Mouse (Mus musculus): ENCODE measurements at regions not wholly inside any gene's neighbourhood (a gene's known extent, or its start where the extent isn't known, plus 50 kb on each side); places are given as distances from the start of the nearest gene placed in this dataset.

GRCm38 (mm10) chr10:106113083-106113482 lies 271.9 kb upstream of the Mettl25 start:
- H3K4me3 ChIP-seq (ENCODE audit: low read depth, low read length), result no peak overlapping the region
- H3K9me3 ChIP-seq (replicated peaks; ENCODE audit: control insufficient read depth, low read length), result no peaks in the 10 kb centered on the region
- no peaks in the 10 kb centered on the region for H3K36me3 ChIP-seq (ENCODE audit: control insufficient read depth, insufficient read depth, low read length)
- no peak overlapping the region for H3K9ac ChIP-seq (ENCODE audit: low read length)
- 73% methylated on average over 3 of the region's 3 CpGs for WGBS
- H3K27me3 ChIP-seq (replicated peaks; ENCODE audit: control insufficient read depth, insufficient read depth, low read length), result no peaks in the 10 kb centered on the region
- no peaks in the 10 kb centered on the region; the same call in 1 of the 2 replicates for H3K4me1 ChIP-seq (ENCODE audit: control insufficient read depth, insufficient read depth, low read length)
- no peak overlapping the region for H3K4me2 ChIP-seq (ENCODE audit: low read length)
- DNase-seq (ENCODE audit: low spot score), result no peak
- no peak overlapping the region for H3K27ac ChIP-seq (ENCODE audit: low read depth, low read length)
- ATAC-seq, result no peak

- 46% methylated on average over 6 of the region's 6 CpGs for WGBS
- Histone ChIP-seq H3K4me1 (ENCODE audit: control insufficient read depth, insufficient read depth, low read length) (no peaks in the 10 kb centered on the region; the same call in 1 of the 2 replicates), H3K27me3 (replicated peaks; ENCODE audit: control insufficient read depth, insufficient read depth, low read length) (no peaks in the 10 kb centered on the region), H3K9me3 (replicated peaks; ENCODE audit: control insufficient read depth, low read length) (no peaks in the 10 kb centered on the region), H3K4me2 (ENCODE audit: low read length) (no peak overlapping the region), H3K36me3 (ENCODE audit: control insufficient read depth, insufficient read depth, low read length) (no peaks in the 10 kb centered on the region), H3K9ac (ENCODE audit: low read length) (no peak overlapping the region), H3K27ac (ENCODE audit: low read depth, low read length) (no peak overlapping the region), H3K4me3 (ENCODE audit: low read depth, low read length) (no peak overlapping the region)
- DNase-seq (ENCODE audit: low spot score), result peak; percentile 23
- no peak for ATAC-seq
Measured at GRCm38 (mm10) chr10:106114743-106115486, 273.7 kb upstream of the Mettl25 start.

DNA sequence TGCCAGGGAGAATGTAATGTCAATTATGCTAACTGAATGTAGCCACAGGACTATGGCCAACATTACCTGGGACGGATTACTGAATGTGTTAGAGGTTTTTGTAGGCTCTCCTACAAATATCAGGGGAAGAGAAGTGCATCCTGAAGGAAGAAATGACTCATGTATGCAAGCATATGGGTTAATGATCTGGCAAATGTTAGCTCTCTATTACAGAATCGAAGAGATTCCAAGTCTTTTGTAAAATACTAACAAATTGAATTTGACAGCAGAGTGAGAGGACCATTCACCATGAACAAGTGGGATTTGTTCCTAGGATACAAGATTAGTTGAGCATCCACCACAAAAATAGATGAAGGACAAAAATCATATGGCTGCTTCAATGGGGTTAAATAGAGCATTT lies 280.6 kb upstream of the Mettl25 start:
- no peak overlapping the region for H3K9ac ChIP-seq (ENCODE audit: low read length)
- H3K4me3 ChIP-seq (ENCODE audit: low read depth, low read length), result no peak overlapping the region
- H3K4me2 ChIP-seq (ENCODE audit: low read length), result no peak overlapping the region
- no peaks in the 10 kb centered on the region for H3K36me3 ChIP-seq (ENCODE audit: control insufficient read depth, insufficient read depth, low read length)
- ATAC-seq, result no peak
- 66% methylated on average over 2 of the region's 2 CpGs for WGBS
- DNase-seq (ENCODE audit: low spot score), result peak; percentile 10
- H3K9me3 ChIP-seq (replicated peaks; ENCODE audit: control insufficient read depth, low read length), result no peaks in the 10 kb centered on the region
- H3K4me1 ChIP-seq (ENCODE audit: control insufficient read depth, insufficient read depth, low read length), result no peaks in the 10 kb centered on the region
- H3K27me3 ChIP-seq (replicated peaks; ENCODE audit: control insufficient read depth, insufficient read depth, low read length), result no peaks in the 10 kb centered on the region
- H3K27ac ChIP-seq (ENCODE audit: low read depth, low read length), result no peak overlapping the region

DNA sequence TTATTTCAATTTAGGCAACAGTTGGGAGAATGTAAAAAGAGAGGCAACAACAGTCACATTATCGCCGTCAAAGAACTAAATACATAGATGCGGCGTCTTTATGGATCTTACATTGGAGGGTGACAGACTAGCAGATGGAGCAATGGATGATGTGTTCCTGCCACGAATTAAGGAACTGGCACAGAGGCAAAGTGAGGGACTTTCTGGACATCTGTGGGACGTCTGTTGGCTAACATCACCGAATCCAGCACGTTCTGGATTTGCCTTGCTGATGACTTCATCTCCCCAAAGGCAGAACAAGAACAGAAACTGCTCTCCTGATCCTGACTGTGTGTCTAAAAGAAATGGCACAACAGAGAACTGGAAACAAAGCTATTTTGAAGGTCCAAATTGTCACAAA lies 281.8 kb upstream of the Mettl25 start:
- Histone ChIP-seq H3K36me3 (ENCODE audit: control insufficient read depth, insufficient read depth, low read length) (no peaks in the 10 kb centered on the region), H3K4me2 (ENCODE audit: low read length) (no peak overlapping the region), H3K4me3 (ENCODE audit: low read depth, low read length) (no peak overlapping the region), H3K9ac (ENCODE audit: low read length) (no peak overlapping the region), H3K4me1 (ENCODE audit: control insufficient read depth, insufficient read depth, low read length) (no peaks in the 10 kb centered on the region), H3K27ac (ENCODE audit: low read depth, low read length) (no peak overlapping the region), H3K27me3 (replicated peaks; ENCODE audit: control insufficient read depth, insufficient read depth, low read length) (no peaks in the 10 kb centered on the region), H3K9me3 (replicated peaks; ENCODE audit: control insufficient read depth, low read length) (no peaks in the 10 kb centered on the region)
- peak; percentile 69 for DNase-seq (ENCODE audit: low spot score)
- ATAC-seq, result peak; percentile 82
- 63% methylated on average over 8 of the region's 8 CpGs for WGBS

DNA sequence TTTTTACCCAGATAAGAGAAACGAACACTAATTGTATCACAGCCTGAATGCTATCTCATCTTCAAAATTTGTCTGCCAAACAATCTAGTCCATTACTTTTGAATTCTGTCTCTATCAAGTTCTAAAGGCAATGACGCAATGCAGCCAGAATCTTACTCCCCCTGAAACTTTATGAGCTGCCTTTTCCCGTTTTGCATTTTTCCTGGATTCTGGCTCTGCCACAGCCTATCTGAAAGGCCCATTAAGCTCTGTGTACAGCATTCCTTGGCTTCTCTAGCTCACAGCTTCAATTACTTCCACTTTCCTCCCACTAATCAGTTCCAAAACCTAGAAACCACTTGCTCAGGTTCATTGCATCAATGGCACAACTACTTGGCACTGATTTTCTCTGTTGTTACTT lies 298.0 kb upstream of the Ppfia2 start:
- H3K4me2 ChIP-seq (ENCODE audit: low read length), result no peak overlapping the region
- no peaks in the 10 kb centered on the region for H3K9me3 ChIP-seq (replicated peaks; ENCODE audit: control insufficient read depth, low read length)
- H3K4me3 ChIP-seq (ENCODE audit: low read depth, low read length), result no peak overlapping the region
- DNase-seq (ENCODE audit: low spot score), result no peak
- no peaks in the 10 kb centered on the region for H3K4me1 ChIP-seq (ENCODE audit: control insufficient read depth, insufficient read depth, low read length)
- no peaks in the 10 kb centered on the region for H3K27me3 ChIP-seq (replicated peaks; ENCODE audit: control insufficient read depth, insufficient read depth, low read length)
- H3K9ac ChIP-seq (ENCODE audit: low read length), result no peak overlapping the region
- H3K36me3 ChIP-seq (ENCODE audit: control insufficient read depth, insufficient read depth, low read length), result no peaks in the 10 kb centered on the region
- ATAC-seq, result no peak
- H3K27ac ChIP-seq (ENCODE audit: low read depth, low read length), result no peak overlapping the region
- WGBS, result 81% methylated on average over 3 of the region's 3 CpGs

GRCm38 (mm10) chr10:106174433-106174832 lies 295.7 kb upstream of the Ppfia2 start:
- H3K27me3 ChIP-seq (replicated peaks; ENCODE audit: control insufficient read depth, insufficient read depth, low read length), result no peaks in the 10 kb centered on the region
- H3K36me3 ChIP-seq (ENCODE audit: control insufficient read depth, insufficient read depth, low read length), result no peaks in the 10 kb centered on the region

GRCm38 (mm10) chr10:106179651-106180050 lies 290.5 kb upstream of the Ppfia2 start:
- H3K4me3 ChIP-seq (ENCODE audit: low read depth, low read length), result no peak overlapping the region
- H3K9me3 ChIP-seq (replicated peaks; ENCODE audit: control insufficient read depth, low read length), result no peaks in the 10 kb centered on the region
- no peaks in the 10 kb centered on the region for H3K27me3 ChIP-seq (replicated peaks; ENCODE audit: control insufficient read depth, insufficient read depth, low read length)
- 83% methylated on average over 3 of the region's 3 CpGs for WGBS
- no peak overlapping the region for H3K9ac ChIP-seq (ENCODE audit: low read length)
- no peak overlapping the region for H3K27ac ChIP-seq (ENCODE audit: low read depth, low read length)
- no peak overlapping the region for H3K4me2 ChIP-seq (ENCODE audit: low read length)
- no peaks in the 10 kb centered on the region for H3K36me3 ChIP-seq (ENCODE audit: control insufficient read depth, insufficient read depth, low read length)
- no peaks in the 10 kb centered on the region for H3K4me1 ChIP-seq (ENCODE audit: control insufficient read depth, insufficient read depth, low read length)
- DNase-seq (ENCODE audit: low spot score) (no peak), ATAC-seq (no peak)

More at GRCm38 (mm10) chr10:106174433-106174832, 295.7 kb upstream of the Ppfia2 start:
- H3K4me2 ChIP-seq (ENCODE audit: low read length), result no peak overlapping the region
- no peaks in the 10 kb centered on the region for H3K9me3 ChIP-seq (replicated peaks; ENCODE audit: control insufficient read depth, low read length)
- H3K4me1 ChIP-seq (ENCODE audit: control insufficient read depth, insufficient read depth, low read length), result no peaks in the 10 kb centered on the region
- H3K9ac ChIP-seq (ENCODE audit: low read length), result no peak overlapping the region
- DNase-seq (ENCODE audit: low spot score), result peak; percentile 3
- 50% methylated on average over 1 of the region's 1 CpGs for WGBS
- no peak overlapping the region for H3K4me3 ChIP-seq (ENCODE audit: low read depth, low read length)
- ATAC-seq, result no peak
- H3K27ac ChIP-seq (ENCODE audit: low read depth, low read length), result no peak overlapping the region

DNA sequence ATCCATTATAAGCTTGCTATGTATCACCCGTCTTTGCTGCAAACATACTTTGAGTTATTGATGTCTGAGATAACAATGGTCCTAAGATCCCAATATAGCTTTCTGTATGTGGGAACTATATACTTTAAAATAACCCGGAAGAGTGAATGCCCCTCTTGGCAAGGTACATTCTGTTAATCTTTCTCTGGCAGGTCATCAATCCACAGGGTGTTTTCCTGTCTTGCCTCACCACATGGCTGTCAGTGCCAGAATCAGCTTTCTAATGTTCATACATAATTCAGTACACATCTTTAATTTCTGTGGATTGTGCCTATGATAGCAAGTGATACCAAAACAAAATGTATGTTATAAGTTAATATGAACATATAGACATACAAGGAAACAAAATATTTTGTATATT lies 267.6 kb upstream of the Ppfia2 start:
- DNase-seq (ENCODE audit: low spot score), result peak; percentile 4
- 70% methylated on average over 2 of the region's 2 CpGs for WGBS
- H3K9me3 ChIP-seq (replicated peaks; ENCODE audit: control insufficient read depth, low read length), result no peaks in the 10 kb centered on the region

DNA sequence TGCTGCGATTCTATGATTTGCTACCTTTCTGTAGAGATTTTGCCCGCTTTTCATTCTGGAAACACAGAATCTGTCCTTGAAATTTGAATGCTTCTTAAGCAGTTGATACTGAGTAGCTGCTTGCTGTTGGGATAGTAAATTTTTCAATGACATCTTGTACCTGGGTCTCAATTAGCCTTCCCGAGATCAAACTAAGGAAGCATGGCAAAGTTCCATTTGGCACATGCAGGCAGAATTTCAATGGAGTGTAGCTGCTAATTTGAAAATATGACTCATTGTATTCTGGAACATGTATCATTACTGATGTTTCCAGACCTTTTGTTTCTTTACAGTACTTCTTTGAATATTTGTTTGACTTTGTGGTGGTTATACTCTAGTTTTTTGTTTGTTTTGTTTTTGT lies 245.9 kb upstream of the Ppfia2 start:
- H3K4me1 ChIP-seq (ENCODE audit: control insufficient read depth, insufficient read depth, low read length), result no peaks in the 10 kb centered on the region
- no peak overlapping the region for H3K4me2 ChIP-seq (ENCODE audit: low read length)
- WGBS, result 76% methylated on average over 3 of the region's 3 CpGs
- ATAC-seq, result no peak
- no peak overlapping the region for H3K4me3 ChIP-seq (ENCODE audit: low read depth, low read length)
- no peak overlapping the region for H3K27ac ChIP-seq (ENCODE audit: low read depth, low read length)
- no peaks in the 10 kb centered on the region for H3K9me3 ChIP-seq (replicated peaks; ENCODE audit: control insufficient read depth, low read length)
- peak; percentile 26 for DNase-seq (ENCODE audit: low spot score)
- H3K9ac ChIP-seq (ENCODE audit: low read length), result no peak overlapping the region
- no peaks in the 10 kb centered on the region for H3K27me3 ChIP-seq (replicated peaks; ENCODE audit: control insufficient read depth, insufficient read depth, low read length)
- no peaks in the 10 kb centered on the region for H3K36me3 ChIP-seq (ENCODE audit: control insufficient read depth, insufficient read depth, low read length)

More for the DNA sequence above, 267.6 kb upstream of the Ppfia2 start:
- Histone ChIP-seq H3K36me3 (ENCODE audit: control insufficient read depth, insufficient read depth, low read length) (no peaks in the 10 kb centered on the region), H3K27me3 (replicated peaks; ENCODE audit: control insufficient read depth, insufficient read depth, low read length) (no peaks in the 10 kb centered on the region), H3K4me2 (ENCODE audit: low read length) (no peak overlapping the region), H3K9ac (ENCODE audit: low read length) (no peak overlapping the region), H3K4me3 (ENCODE audit: low read depth, low read length) (no peak overlapping the region), H3K27ac (ENCODE audit: low read depth, low read length) (no peak overlapping the region), H3K4me1 (ENCODE audit: control insufficient read depth, insufficient read depth, low read length) (no peaks in the 10 kb centered on the region)
- no peak for ATAC-seq

All from forebrain, embryonic 14.5 days (tissue).